Mouse (Mus musculus) adrenal gland, adult (tissue): ENCODE measurements at regions not wholly inside any gene's neighbourhood (a gene's known extent, or its start where the extent isn't known, plus 50 kb on each side); places are given as distances from the start of the nearest gene placed in this dataset.
"Not testable (repeated sequence)": the region's sequence is repeated elsewhere in the genome, so short reads cannot be mapped to it uniquely, and the experiment has no call there.

Experiments used
- DNase-seq, 2 experiments: peaks; one replicate each; pipeline ENCODE4 v3.0.0; 2022 to 2023; ENCODE audit warnings: low spot score in 1 of 2; ENCODE audit not compliant: inconsistent age in 2 of 2

GRCm38 (mm10) chr11:41261254-41261653 lies 506.1 kb upstream of the Ccng1 start:
- no peak for DNase-seq

GRCm38 (mm10) chr11:41259915-41260619 lies 505.0 kb upstream of the Ccng1 start:
- DNase-seq, result no peak

- DNase-seq, result not testable (repeated sequence)
These were observed 459.4 kb upstream of the Ccng1 start for GRCm38 (mm10) chr11:41214501-41214900.

- DNase-seq, result peak in 1 of 2 experiments; percentile 31
These were observed 447.1 kb upstream of the Ccng1 start for GRCm38 (mm10) chr11:41202228-41202627.

- no peak for DNase-seq
These were observed 438.9 kb upstream of the Ccng1 start for GRCm38 (mm10) chr11:41193981-41194380.

GRCm38 (mm10) chr11:41160492-41161175 lies 405.5 kb upstream of the Ccng1 start:
- DNase-seq, result no peak

- DNase-seq, result no peak
These were observed 404.8 kb upstream of the Ccng1 start for GRCm38 (mm10) chr11:41159927-41160326.

GRCm38 (mm10) chr11:41158761-41159596 lies 403.9 kb upstream of the Ccng1 start:
- no peak for DNase-seq

GRCm38 (mm10) chr11:41157321-41157720 lies 402.2 kb upstream of the Ccng1 start:
- DNase-seq, result no peak
